Mouse (Mus musculus) G1E (cell line): ENCODE results near the gene Zfp408.

Source experiments
- CTCF ChIP-seq: IDR thresholded peaks from 2 replicates; pipeline ENCODE4 v1.5.1; 2012; ENCODE audit warnings: low read depth, low read length, inconsistent platforms, mixed read lengths
- GATA1 ChIP-seq: IDR thresholded peaks from 2 replicates; pipeline ENCODE4 v1.6.1; 2012; ENCODE audit warnings: borderline replicate concordance, low read length, inconsistent platforms, mixed read lengths
- GATA2 ChIP-seq: IDR thresholded peaks from 2 replicates; pipeline ENCODE4 v1.6.1; 2012; ENCODE audit warnings: low read depth, low read length, inconsistent platforms, borderline replicate concordance
- POLR2AphosphoS5 ChIP-seq: IDR thresholded peaks from 2 replicates; pipeline ENCODE4 v1.6.1; 2012; ENCODE audit warnings: low read depth, low read length, inconsistent platforms; ENCODE audit not compliant: insufficient replicate concordance
- TAL1 ChIP-seq: conservative IDR thresholded peaks from 2 replicates; pipeline ENCODE4 v1.6.1; 2012; ENCODE audit warnings: low read depth, low read length, inconsistent platforms, mixed read lengths

- no peak for TF ChIP-seq TAL1
- no peak for TF ChIP-seq GATA1
- TF ChIP-seq CTCF = no peak
- no peak for TF ChIP-seq GATA2
- TF ChIP-seq POLR2AphosphoS5 = no peak
Measured at GRCm38 (mm10) chr2:91631826-91632225, 17.8 kb downstream of the Zfp408 start.
